Mouse (Mus musculus): ENCODE results near the gene Thrap3. TPM values are rescaled to one million over a fixed set of nuclear protein-coding genes. Genes with fewer than 3 reads are reported as not detected.
A peak's percentile ranks its signal among the peaks of the same experiment; 100 is the strongest.

Thrap3 gene
- total RNA-seq, 2 experiments from 2014 or later = 149 to 158 TPM

GRCm38 (mm10) chr4:126162544-126163066 lies 40.0 kb downstream of the Thrap3 start:
- intact Hi-C loops (cut with DNase I) = loop anchor here (5.0 kb wide), 1 partner anchor 75 kb away; no protein-coding TSS in a partner anchor
- peak; percentile 79 to 82 for DNase-seq (ENCODE audit: extremely low spot score in 1 of 2, low spot score in 2 of 2)
- Histone ChIP-seq H3K4me3 (peak overlapping the region; percentile 71), H3K27ac (peak overlapping the region; percentile 71)
- TF ChIP-seq CTCF (IDR thresholded peaks at IDR 0.05) = no peak

DNA sequence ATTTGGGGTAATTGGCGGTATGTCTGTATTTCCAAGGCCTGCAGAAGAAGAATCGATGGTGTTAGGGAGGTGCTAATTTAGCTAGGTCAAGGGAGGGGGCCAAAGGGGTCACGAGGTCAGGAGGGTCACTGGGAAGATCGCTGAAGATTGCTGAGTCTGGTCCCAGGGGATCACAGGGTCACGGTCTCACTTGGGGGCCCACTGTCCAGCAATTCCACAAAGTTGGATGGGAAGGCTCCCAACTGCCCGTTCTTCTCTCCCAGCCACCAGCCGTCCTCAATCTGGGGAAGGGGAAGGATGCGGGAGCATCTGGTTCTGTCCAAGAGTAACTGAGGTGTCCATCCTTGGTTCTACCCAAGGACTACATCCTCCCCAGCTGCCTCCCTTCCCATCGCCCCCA lies 40.6 kb downstream of the Thrap3 start:
- Histone ChIP-seq H3K4me3 (peak overlapping the region; percentile 71; the same call in 1 of the 2 replicates), H3K27ac (no peak overlapping the region)
- no peak for DNase-seq (ENCODE audit: extremely low spot score in 1 of 2, low spot score in 2 of 2)
- intact Hi-C loops (cut with DNase I) = loop anchor here (5.0 kb wide), 1 partner anchor 75 kb away; no protein-coding TSS in a partner anchor
- no peak for TF ChIP-seq CTCF (IDR thresholded peaks at IDR 0.05)

DNA sequence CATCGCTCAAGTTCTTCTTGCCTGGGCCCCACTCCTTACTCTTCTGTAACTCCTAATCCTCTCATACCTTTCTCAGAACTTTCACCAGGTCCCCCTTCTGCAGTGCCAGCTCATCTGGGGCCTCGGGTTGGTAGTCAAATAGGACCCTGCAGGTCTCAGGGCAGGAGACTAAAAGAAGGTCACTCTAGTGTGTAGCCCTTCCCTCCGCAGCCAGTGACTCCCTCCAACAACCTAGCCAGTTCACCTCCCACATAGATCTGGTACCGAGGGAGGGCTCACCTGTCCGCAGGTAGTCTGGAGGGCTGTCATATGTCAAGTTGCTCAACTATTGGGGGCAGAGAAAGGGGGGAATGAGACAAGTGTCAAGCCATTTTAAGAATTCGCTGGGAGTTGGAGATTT lies 41.1 kb downstream of the Thrap3 start:
- intact Hi-C loops (cut with DNase I) = loop anchor here (5.0 kb wide), 1 partner anchor 74 kb away; no protein-coding TSS in a partner anchor

DNA sequence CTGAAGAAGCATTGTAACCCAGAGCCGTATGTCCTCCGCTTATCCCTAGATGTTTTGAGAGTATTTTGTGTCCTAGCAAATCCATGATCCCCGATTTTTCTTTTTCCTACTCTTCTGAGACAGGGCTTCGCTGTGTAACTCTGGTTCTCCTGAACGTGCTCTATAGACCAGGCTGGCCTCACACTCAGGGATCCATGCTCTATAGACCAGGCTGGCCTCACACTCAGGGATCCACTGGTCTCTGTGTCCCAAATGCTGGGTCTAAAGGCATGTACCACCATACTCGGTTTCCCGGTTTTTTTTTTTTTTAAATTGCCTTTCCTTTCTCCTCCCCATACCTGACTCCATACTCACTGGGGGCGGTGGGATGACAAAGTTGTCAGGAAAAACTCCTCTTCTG lies 41.6 kb downstream of the Thrap3 start:
- Histone ChIP-seq H3K4me3 (no peak overlapping the region), H3K27ac (no peak overlapping the region)
- intact Hi-C loops (cut with DNase I) = loop anchor here (5.0 kb wide), 1 partner anchor 74 kb away; no protein-coding TSS in a partner anchor
- TF ChIP-seq CTCF (IDR thresholded peaks at IDR 0.05) = no peak
- DNase-seq (ENCODE audit: extremely low spot score in 1 of 2, low spot score in 2 of 2) = no peak

More for the DNA sequence above, 41.1 kb downstream of the Thrap3 start:
- H3K27ac ChIP-seq = no peak overlapping the region
- TF ChIP-seq CTCF (IDR thresholded peaks at IDR 0.05) = no peak
- no peak overlapping the region for H3K4me3 ChIP-seq
- no peak for DNase-seq (ENCODE audit: extremely low spot score in 1 of 2, low spot score in 2 of 2)

GRCm38 (mm10) chr4:126159455-126159854 lies 43.1 kb downstream of the Thrap3 start:
- intact Hi-C loops (cut with DNase I) = no loop called here
- H3K27ac ChIP-seq = no peak overlapping the region
- no peak for DNase-seq (ENCODE audit: extremely low spot score in 1 of 2, low spot score in 2 of 2)
- TF ChIP-seq CTCF (IDR thresholded peaks at IDR 0.05) = no peak
- H3K4me3 ChIP-seq = no peak overlapping the region

GRCm38 (mm10) chr4:126157562-126157961 lies 45.0 kb downstream of the Thrap3 start:
- no peak overlapping the region for H3K4me3 ChIP-seq
- intact Hi-C loops (cut with DNase I) = no loop called here
- peak; percentile 27 for TF ChIP-seq CTCF (IDR thresholded peaks at IDR 0.05)
- DNase-seq (ENCODE audit: extremely low spot score in 1 of 2, low spot score in 2 of 2) = no peak
- H3K27ac ChIP-seq = no peak overlapping the region

- no peak overlapping the region for H3K27ac ChIP-seq
- TF ChIP-seq CTCF (IDR thresholded peaks at IDR 0.05) = peak; percentile 65
- intact Hi-C loops (cut with DNase I) = no loop called here
- H3K4me3 ChIP-seq = no peak overlapping the region
- DNase-seq (ENCODE audit: extremely low spot score in 1 of 2, low spot score in 2 of 2) = no peak
These were observed 45.9 kb downstream of the Thrap3 start for GRCm38 (mm10) chr4:126156617-126157016.

DNA sequence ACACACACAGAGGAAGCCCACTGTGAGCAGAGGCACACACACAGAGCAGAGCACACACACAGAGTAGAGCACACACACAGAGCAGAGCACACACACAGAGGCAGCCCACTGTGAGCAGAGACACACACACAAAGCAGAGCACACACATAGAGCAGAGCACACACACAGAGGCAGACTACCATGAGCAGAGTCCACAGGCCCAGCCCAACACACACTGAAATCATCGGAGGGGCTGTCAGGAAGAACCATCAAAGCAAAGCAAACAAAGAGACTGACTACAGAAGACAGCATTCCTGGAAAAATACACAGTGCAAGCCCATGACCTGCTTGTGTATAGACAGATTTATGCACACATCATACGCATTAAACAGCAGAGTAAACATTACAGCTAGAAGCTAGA lies 46.7 kb downstream of the Thrap3 start:
- intact Hi-C loops (cut with DNase I) = no loop called here
- no peak for DNase-seq (ENCODE audit: extremely low spot score in 1 of 2, low spot score in 2 of 2)
- H3K27ac ChIP-seq = no peak overlapping the region

GRCm38 (mm10) chr4:126155183-126155582 lies 47.4 kb downstream of the Thrap3 start:
- intact Hi-C loops (cut with DNase I) = no loop called here

More for the DNA sequence above, 46.7 kb downstream of the Thrap3 start:
- no peak for TF ChIP-seq CTCF (IDR thresholded peaks at IDR 0.05)
- no peak overlapping the region for H3K4me3 ChIP-seq

DNA sequence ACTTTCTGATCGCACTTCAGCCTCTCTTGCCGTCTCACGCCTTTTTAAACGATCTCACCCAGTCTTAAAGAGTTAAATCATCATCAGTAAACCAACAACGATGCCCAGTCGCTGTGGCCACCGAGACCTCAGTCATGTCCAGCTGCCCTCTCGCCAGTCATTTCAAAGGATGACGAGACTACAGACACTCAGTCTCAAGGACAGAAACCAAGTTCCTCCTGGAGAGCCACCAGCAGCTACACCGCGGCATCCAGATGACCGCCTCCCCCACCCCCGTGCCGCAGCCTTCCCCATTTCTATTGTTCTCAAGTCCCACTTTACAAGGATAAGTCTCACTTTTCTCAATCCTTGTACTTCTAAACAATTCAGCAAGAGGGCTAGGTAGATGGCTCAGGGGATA lies 49.7 kb downstream of the Thrap3 start:
- intact Hi-C loops (cut with DNase I) = no loop called here
- no peak overlapping the region for H3K27ac ChIP-seq
- TF ChIP-seq CTCF (IDR thresholded peaks at IDR 0.05) = no peak
- H3K4me3 ChIP-seq = no peak overlapping the region
- no peak for DNase-seq (ENCODE audit: extremely low spot score in 1 of 2, low spot score in 2 of 2)

More at GRCm38 (mm10) chr4:126155183-126155582, 47.4 kb downstream of the Thrap3 start:
- no peak for TF ChIP-seq CTCF (IDR thresholded peaks at IDR 0.05)
- Histone ChIP-seq H3K4me3 (no peak overlapping the region), H3K27ac (no peak overlapping the region)
- DNase-seq (ENCODE audit: extremely low spot score in 1 of 2, low spot score in 2 of 2) = no peak

DNA sequence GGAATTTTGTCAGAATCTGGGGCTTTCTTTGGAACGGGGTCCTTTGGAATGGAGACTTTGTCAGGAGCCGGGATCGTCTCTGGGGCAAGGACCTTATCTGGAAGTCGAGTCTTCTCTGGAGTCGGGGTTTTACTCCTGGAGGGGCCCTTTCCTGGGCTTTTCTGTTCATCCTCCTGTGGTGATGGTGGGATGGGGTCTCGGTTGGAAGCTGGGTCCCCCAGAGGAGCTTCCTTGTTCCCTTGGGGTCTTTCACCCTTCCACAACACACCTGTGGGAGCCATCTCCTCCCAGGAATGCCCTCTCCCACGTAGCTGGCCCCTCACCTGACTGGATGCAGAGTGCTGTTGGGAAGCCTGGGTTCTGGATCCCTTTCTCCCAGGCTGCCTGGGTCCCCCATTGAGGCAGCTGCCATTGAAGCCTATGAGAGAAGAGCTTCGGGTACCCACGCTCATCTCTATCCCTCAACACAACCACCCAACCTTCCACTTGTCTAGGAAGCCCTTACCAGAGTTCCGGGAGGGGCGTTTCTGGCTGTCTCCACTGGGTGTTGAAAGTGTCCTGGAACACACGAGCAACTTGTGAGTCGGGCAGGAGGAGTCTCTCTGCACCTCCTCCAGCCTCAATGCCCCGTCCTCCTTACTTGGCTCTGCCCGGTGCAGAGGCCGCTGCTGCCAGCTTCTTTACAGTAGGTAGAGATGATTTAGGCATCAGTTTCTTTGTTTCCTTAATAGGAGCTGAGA lies 50.7 kb downstream of the Thrap3 start:
- intact Hi-C loops (cut with DNase I) = no loop called here
- DNase-seq (ENCODE audit: extremely low spot score in 1 of 2, low spot score in 2 of 2) = no peak
- TF ChIP-seq CTCF (IDR thresholded peaks at IDR 0.05) = no peak
- Histone ChIP-seq H3K27ac (no peak overlapping the region), H3K4me3 (no peak overlapping the region)

- no peak overlapping the region for H3K27ac ChIP-seq
- no peak for TF ChIP-seq CTCF (IDR thresholded peaks at IDR 0.05)
- intact Hi-C loops (cut with DNase I) = no loop called here
- H3K4me3 ChIP-seq = no peak overlapping the region
- no peak for DNase-seq (ENCODE audit: extremely low spot score in 1 of 2, low spot score in 2 of 2)
These were observed 51.6 kb downstream of the Thrap3 start for GRCm38 (mm10) chr4:126150949-126151320.

Measured in left cerebral cortex, adult 2 months (tissue).